Mouse (Mus musculus) embryonic fibroblast, embryonic 13.5 days (primary cell): Measurements from ENCODE around the gene Zdhhc11.

Experiments
- CTCF ChIP-seq: IDR thresholded peaks from 2 replicates; pipeline ENCODE4 v1.5.1; 2011; ENCODE audit warnings: mild to moderate bottlenecking, control low read depth, low read length, moderate library complexity, borderline replicate concordance; ENCODE audit not compliant: insufficient read depth
- POLR2A ChIP-seq: IDR thresholded peaks from 2 replicates; pipeline ENCODE4 v1.6.1; 2011; ENCODE audit warnings: low read depth, mild to moderate bottlenecking, control low read depth, low read length, moderate library complexity

- TF ChIP-seq POLR2A (no peak), CTCF (no peak)
These were observed 10.0 kb upstream of the Zdhhc11 start for GRCm38 (mm10) chr13:73953551-73954130.
